Mouse (Mus musculus): ENCODE results near the gene Olfr224.
A peak's percentile ranks its signal among the peaks of the same experiment; 100 is the strongest.

GRCm38 (mm10) chr11:58587898-58588348 lies 17.6 kb upstream of the Olfr224 start:
- TF ChIP-seq CTCF (IDR thresholded peaks at IDR 0.05) (peak; percentile 89), POLR2A (IDR thresholded peaks at IDR 0.05; ENCODE audit: insufficient read depth, low read depth, low read length) (no peak), EP300 (IDR thresholded peaks at IDR 0.05; ENCODE audit: insufficient read depth, low read depth, low read length) (no peak)
